Mouse (Mus musculus) thymus, postnatal 0 days (tissue): ENCODE results near the gene Ccdc175. TPM values are rescaled to one million over a fixed set of nuclear protein-coding genes. Genes with fewer than 3 reads are reported as not detected.

ENCODE experiments used
- DNase-seq: peaks from one replicate; pipeline ENCODE4 v3.0.0-alpha.2; 2015; ENCODE audit warnings: low spot score
- polyA plus RNA-seq: library from polyadenylated mRNA; unstranded; fragments of >200 nt; fragmentation: Nextera tagmentation; extraction: Ambion mirVana; gene quantifications from 2 replicates; pipeline ENCODE4 v1.2.1, GENCODE M21; 2015

Gene Ccdc175
- not detected in 2 replicates for polyA plus RNA-seq

- no peak for DNase-seq
Observed at GRCm38 (mm10) chr12:72184929-72185328, at the start of gene Ccdc175. Gene Ccdc175 (minus strand): TSS chr12:72185029.

GRCm38 (mm10) chr12:72234151-72234550 lies 49.3 kb upstream of the Ccdc175 start:
- no peak for DNase-seq

GRCm38 (mm10) chr12:72232826-72233790 lies 48.3 kb upstream of the Ccdc175 start:
- no peak for DNase-seq

GRCm38 (mm10) chr12:72232176-72232575 lies 47.3 kb upstream of the Ccdc175 start:
- DNase-seq = no peak

- no peak for DNase-seq
Observed at GRCm38 (mm10) chr12:72229451-72230196, 44.8 kb upstream of the Ccdc175 start.

- no peak for DNase-seq
Observed at GRCm38 (mm10) chr12:72227731-72228130, 42.9 kb upstream of the Ccdc175 start.

- no peak for DNase-seq
Observed at GRCm38 (mm10) chr12:72225371-72225770, 40.5 kb upstream of the Ccdc175 start.

GRCm38 (mm10) chr12:72223557-72224102 lies 38.8 kb upstream of the Ccdc175 start:
- DNase-seq = no peak

GRCm38 (mm10) chr12:72213554-72213953 lies 28.7 kb upstream of the Ccdc175 start:
- no peak for DNase-seq

- DNase-seq = no peak
Observed at GRCm38 (mm10) chr12:72200828-72201227, 16.0 kb upstream of the Ccdc175 start.

- no peak for DNase-seq
Observed at GRCm38 (mm10) chr12:72197925-72198486, 13.2 kb upstream of the Ccdc175 start.

GRCm38 (mm10) chr12:72197434-72197833 lies 12.6 kb upstream of the Ccdc175 start:
- no peak for DNase-seq

- DNase-seq = no peak
Observed at GRCm38 (mm10) chr12:72179561-72179960, 5.3 kb downstream of the Ccdc175 start.

- no peak for DNase-seq
Observed at GRCm38 (mm10) chr12:72178322-72178721, 6.5 kb downstream of the Ccdc175 start.

GRCm38 (mm10) chr12:72158421-72158820 lies 26.4 kb downstream of the Ccdc175 start:
- no peak for DNase-seq

GRCm38 (mm10) chr12:72150786-72151185 lies 34.0 kb downstream of the Ccdc175 start:
- DNase-seq = no peak

- no peak for DNase-seq
Observed at GRCm38 (mm10) chr12:72129203-72129602, 55.6 kb downstream of the Ccdc175 start.

- DNase-seq = no peak
Observed at GRCm38 (mm10) chr12:72115686-72116345, 69.0 kb downstream of the Ccdc175 start.

- no peak for DNase-seq
Observed at GRCm38 (mm10) chr12:72115126-72115525, 69.7 kb downstream of the Ccdc175 start.

- peak; percentile 62 for DNase-seq
Observed at GRCm38 (mm10) chr12:72104525-72105281, 80.1 kb downstream of the Ccdc175 start.
